Mouse (Mus musculus) lung, embryonic 15.5 days (tissue): ENCODE measurements around the gene Tas2r119. TPM values are rescaled to one million over a fixed set of nuclear protein-coding genes. Genes with fewer than 3 reads are reported as not detected.

Experiments used
- ATAC-seq: fragments of 200-750 bp; cut with Nextera tagmentation; 2 replicates; pipeline ENCODE4 v1.8.0; 2017; ENCODE audit warnings: moderate number of reproducible peaks, borderline replicate concordance; ENCODE audit not compliant: low FRiP score, low TSS enrichment; ENCODE audit errors: extremely low read depth
- H3K27ac ChIP-seq: fragments of 300-500 bp; sonication (generic); 2 replicates; pipeline ENCODE4 v1.5.1; 2015; ENCODE audit warnings: moderate library complexity, mild to moderate bottlenecking, inconsistent platforms
- H3K27me3 ChIP-seq: fragments of 300-500 bp; sonication (generic); 2 replicates; pipeline ENCODE4 v1.6.1; 2015; ENCODE audit warnings: inconsistent platforms
- H3K36me3 ChIP-seq: fragments of 300-500 bp; sonication (generic); 2 replicates; pipeline ENCODE4 v1.6.1; 2015; ENCODE audit warnings: inconsistent platforms
- H3K4me1 ChIP-seq: fragments of 300-500 bp; sonication (generic); 2 replicates; pipeline ENCODE4 v1.6.1; 2015; ENCODE audit warnings: inconsistent platforms
- H3K4me2 ChIP-seq: fragments of 300-500 bp; sonication (generic); 2 replicates; pipeline ENCODE4 v1.6.1; 2015; ENCODE audit warnings: inconsistent platforms, mild to moderate bottlenecking, moderate library complexity
- H3K4me3 ChIP-seq: fragments of 300-500 bp; sonication (generic); 2 replicates; pipeline ENCODE4 v1.5.1; 2015; ENCODE audit warnings: mild to moderate bottlenecking, inconsistent platforms
- H3K9ac ChIP-seq: fragments of 300-500 bp; sonication (generic); 2 replicates; pipeline ENCODE4 v1.6.1; 2015; ENCODE audit warnings: inconsistent platforms
- H3K9me3 ChIP-seq: fragments of 300-500 bp; sonication (generic); 2 replicates; pipeline ENCODE4 v1.6.1; 2016; ENCODE audit warnings: inconsistent platforms
- WGBS: fragments of 180-500 bp; shearing (Covaris S2); methylation state at CpG from one replicate; pipeline ENCODE4 v1.1.7; 2015; 5-methylcytosine and 5-hydroxymethylcytosine counted together
- polyA plus RNA-seq: library from polyadenylated mRNA; unstranded; fragments of >200 nt; fragmentation: Nextera tagmentation; extraction: Ambion mirVana; gene quantifications from 2 replicates; pipeline ENCODE4 v1.2.1, GENCODE M21; 2015

Tas2r119 gene
- polyA plus RNA-seq, 1 experiment from 2014 or later = not detected

DNA sequence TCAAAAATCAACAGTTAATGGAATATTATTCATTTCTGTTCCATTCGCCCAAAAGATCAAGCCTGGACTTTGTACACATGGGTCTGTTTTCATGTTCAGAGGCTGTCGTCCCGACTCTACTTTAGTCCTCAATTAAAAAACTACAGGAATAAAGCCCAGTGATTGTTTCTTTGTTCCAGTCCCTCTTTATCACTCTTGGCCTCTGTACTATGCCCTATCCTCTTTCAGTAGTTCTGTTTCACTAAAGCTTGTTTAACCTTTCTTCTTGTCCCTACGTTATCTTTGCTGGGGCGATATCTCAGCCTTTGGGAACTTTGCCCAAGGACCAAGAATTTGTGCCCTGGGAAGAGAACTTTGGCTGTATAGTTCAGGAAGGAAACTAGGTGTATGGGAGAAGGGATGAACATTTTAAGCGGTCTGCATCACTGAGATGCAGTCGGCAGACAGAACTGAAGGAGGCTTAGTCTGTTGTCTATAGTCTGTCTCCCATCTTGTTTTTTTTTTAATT is 49.9 kb downstream of the Tas2r119 start:
- Histone ChIP-seq H3K4me3 (no peak overlapping the region), H3K9me3 (no peaks in the 10 kb centered on the region), H3K4me2 (no peak overlapping the region), H3K9ac (no peak overlapping the region), H3K36me3 (no peaks in the 10 kb centered on the region), H3K27me3 (no peaks in the 10 kb centered on the region), H3K4me1 (no peaks in the 10 kb centered on the region), H3K27ac (no peak overlapping the region)
- WGBS = 84% methylated on average over 7 of the region's 7 CpGs
- no peak for ATAC-seq

Other genes with a start within 250 kb of the Tas2r119 start
- 12.1 and 13.4 TPM in 2 replicates for gene Sema5a, start 67.5 kb downstream of the Tas2r119 start, polyA plus RNA-seq